Mouse (Mus musculus): ENCODE results near the gene Clstn2.

Clstn2 gene

GRCm38 (mm10) chr9:98032573-98033272 lies at the start of gene Clstn2:
Clstn2 (minus strand) TSS chr9:98033181.
- DNase-seq (ENCODE audit: low spot score in 2 of 2): peak; percentile 43 to 65

DNA sequence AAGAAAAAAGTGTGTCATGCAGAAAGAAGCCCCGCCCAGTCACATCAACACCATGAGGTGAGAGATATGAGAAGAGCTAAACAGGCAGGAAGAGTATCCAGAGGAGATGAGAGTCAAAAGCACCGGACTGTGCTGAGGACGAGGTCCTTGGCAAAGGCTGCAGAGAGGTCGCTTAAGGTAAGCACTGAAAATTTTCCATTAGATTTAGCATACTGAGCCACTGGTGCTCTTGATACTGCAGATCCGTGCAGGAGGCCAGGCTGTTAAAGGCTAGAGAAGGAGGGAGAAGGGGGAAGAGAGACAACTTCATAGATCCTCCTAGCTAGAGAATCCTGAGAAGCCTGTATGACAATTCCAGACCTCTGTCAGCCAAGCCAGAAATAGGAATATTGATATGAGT lies 34.8 kb upstream of the Clstn2 start:
- DNase-seq (ENCODE audit: low spot score in 2 of 2): no peak

DNA sequence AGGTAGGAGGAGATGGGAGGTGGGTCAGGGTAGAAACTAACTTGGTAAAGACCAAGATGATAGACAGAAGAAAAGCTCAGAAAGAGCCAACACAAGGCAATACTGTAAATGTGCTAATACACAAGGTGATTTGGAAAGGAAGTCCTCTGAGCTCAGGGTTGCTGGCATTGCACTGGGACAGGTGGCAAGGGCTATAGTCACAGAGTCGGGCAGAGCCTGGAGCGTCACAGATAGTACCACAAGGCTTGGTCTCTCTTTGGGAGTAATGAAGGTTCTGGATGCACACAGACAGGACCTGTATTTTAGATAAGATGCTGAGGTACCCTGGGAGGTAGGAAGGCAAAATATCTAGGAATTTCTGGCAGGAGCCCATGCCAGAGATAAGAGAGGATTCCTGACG lies 28.7 kb upstream of the Clstn2 start:
- no peak for DNase-seq (ENCODE audit: low spot score in 2 of 2)

- DNase-seq (ENCODE audit: low spot score in 2 of 2): no peak
Observed at GRCm38 (mm10) chr9:98057291-98057690, 24.3 kb upstream of the Clstn2 start.

DNA sequence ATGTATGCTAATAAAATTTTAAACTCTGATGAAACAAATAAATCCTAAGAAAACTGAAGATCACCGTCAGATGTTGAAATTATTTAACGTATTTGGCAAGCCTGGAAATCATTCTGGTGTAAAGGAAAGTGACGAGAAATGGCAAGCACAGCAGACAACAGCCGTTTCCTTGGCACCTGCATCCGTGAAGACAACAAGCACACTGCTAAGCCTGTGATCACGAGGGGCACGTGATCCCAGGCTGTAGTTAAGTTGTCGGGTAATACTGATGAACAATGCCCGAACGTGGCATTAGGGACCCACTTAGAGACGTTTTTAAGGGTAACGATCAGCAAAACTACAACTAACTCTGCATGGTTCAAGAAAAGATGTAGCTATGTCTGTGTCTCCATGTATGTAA lies 18.4 kb upstream of the Clstn2 start:
- DNase-seq (ENCODE audit: low spot score in 2 of 2): no peak

DNA sequence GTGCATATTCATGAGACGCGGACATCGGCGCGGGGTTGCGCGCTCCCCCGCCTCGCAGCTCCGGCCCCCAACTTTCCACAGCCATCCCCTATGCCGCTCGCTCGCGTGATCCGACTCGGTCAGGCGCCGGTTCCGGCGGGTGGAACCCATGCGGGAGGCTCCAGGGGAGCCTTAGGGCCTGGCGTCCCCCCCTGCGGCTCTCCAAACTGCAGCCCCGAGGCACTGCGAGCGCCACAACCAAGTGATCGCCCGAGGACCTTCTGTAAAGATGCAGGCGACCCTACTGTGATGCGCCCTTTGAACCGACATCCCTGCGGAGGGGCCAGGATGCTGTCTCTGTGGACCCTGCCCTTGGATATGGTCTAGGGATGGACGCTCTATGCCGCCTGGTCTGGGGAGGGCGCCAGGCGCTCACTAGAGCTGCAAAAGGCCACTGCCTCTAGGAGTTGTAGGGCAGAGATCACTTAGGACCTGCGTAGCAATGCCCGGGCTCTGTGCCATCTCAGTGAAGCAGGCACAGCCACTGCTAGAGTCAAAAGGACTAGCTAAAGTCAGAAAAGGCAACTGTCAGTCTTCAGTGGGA lies 383 bp upstream of the Clstn2 start:
- DNase-seq (ENCODE audit: low spot score in 2 of 2): no peak

GRCm38 (mm10) chr9:98031898-98032572 lies 946 bp downstream of the Clstn2 start:
- no peak for DNase-seq (ENCODE audit: low spot score in 2 of 2)

DNA sequence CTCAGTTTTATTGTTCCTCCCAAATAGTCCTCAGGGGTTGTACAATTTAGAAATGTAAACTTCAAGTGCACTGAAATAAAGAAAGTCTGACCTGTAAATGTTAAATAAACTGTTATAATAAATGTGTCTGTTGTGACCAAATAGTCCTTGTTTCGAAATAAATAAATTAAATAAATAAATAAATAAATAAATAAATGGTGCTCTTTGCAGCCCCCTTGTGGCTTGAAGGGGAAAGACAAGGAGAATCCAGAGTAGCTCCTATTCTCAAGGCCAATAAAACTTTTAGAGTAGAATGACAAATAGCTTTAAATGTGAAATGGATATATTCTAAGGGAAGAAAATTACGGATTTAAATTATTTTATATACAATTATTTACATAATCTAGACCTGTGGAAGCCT lies 2.3 kb downstream of the Clstn2 start:
- DNase-seq (ENCODE audit: low spot score in 2 of 2): no peak

DNA sequence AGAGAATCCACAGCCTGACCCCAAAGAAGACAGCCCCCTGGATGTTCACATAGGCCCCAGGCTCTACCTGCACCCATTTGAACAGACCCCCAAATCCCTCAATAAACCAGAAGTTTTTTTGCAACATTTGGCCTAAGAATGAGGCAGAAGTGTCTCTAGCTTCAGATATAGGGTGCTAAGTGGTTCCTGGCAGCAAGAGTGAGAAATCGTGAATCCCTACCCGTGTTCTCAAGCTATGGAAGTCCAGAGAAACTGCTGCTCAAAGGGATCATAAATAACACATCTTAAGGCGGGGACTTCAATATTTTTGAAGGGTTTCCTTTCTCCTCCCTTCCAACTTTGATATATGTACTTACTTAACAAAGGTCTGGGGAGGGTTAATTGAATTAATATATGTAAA lies 7.4 kb downstream of the Clstn2 start:
- no peak for DNase-seq (ENCODE audit: low spot score in 2 of 2)

- DNase-seq (ENCODE audit: low spot score in 2 of 2): no peak
Observed at GRCm38 (mm10) chr9:98023069-98023468, 9.9 kb downstream of the Clstn2 start.

GRCm38 (mm10) chr9:98019876-98020275 lies 13.1 kb downstream of the Clstn2 start:
- DNase-seq (ENCODE audit: low spot score in 2 of 2): no peak

- DNase-seq (ENCODE audit: low spot score in 2 of 2): peak in 1 of 2 experiments; percentile 23
Observed at GRCm38 (mm10) chr9:98018687-98019086, 14.3 kb downstream of the Clstn2 start.

DNA sequence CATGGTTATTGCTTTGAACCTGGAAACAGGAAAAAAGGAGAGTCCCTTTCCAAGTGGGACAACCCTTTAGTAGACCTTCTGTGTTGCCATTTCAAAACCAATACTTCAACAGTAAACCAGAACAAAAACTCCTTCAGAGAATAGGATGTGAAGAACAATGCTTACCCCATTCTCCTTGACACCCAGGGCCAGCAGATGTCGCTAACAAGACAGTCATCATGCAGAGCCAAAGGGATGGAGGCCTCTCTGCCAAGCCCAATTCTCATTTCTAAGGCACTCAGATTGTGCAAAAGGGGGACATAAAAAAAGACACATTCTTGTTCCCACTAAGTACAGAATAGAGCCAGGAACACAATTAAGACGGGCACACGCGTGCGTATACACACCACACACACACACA lies 16.4 kb downstream of the Clstn2 start:
- no peak for DNase-seq (ENCODE audit: low spot score in 2 of 2)

DNA sequence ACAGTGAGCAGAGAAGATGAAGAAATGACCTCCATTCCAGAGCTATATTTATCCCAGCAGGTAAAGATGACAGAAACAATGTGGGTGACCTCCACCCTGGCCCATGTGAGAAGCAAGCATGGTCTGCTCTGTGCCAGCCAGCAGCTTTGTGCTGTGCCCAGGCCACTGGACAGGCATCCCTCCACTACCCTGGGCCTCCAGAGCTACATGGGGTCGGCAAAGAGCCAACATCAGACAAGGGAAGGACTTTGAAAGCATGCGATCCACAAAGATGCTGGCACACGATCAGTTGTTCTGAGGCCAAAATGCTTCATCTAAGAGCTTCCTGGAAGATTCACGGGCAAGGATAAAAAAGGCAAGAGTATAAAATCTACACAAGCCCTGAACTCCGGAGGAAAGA lies 36.6 kb downstream of the Clstn2 start:
- no peak for DNase-seq (ENCODE audit: low spot score in 2 of 2)

DNA sequence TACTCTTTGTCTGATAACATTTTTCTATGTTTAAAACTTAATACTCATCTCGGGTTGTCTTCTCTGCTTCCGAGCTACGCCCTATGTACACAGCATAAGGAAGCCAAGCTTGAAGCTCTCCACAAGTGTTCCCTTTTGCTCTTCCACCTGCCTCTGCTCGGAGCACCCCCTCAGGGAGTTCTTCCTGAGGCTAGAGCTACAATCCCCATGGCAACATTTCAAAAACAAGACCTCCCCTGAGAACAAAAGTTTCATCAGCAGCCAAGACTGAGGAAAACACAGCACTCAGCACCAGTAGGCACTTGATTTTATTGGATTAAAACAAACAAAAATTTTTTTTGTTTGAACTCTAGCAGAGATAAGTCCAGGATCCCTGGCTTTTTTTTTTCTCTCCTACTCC lies 37.3 kb downstream of the Clstn2 start:
- DNase-seq (ENCODE audit: low spot score in 2 of 2): no peak

DNA sequence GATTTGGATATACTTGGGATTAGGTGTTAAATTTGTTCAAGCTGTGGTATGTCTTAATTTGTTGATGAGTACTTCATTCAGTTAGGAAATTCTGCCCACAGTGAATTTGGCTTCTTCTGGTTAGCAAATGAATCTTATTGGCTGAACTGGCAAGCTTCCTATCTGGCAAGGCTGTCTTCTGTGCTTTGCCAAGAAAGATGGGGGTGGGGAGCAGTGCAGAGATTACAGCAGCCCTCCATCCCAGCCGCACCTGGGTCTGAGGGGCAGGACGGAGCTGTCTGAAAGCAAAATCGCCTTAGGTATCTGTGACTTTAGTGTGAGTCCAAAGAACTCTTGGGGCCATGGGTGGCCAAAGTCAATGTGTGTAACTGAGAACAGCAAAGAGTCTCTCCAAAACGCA lies 40.9 kb downstream of the Clstn2 start:
- no peak for DNase-seq (ENCODE audit: low spot score in 2 of 2)

DNA sequence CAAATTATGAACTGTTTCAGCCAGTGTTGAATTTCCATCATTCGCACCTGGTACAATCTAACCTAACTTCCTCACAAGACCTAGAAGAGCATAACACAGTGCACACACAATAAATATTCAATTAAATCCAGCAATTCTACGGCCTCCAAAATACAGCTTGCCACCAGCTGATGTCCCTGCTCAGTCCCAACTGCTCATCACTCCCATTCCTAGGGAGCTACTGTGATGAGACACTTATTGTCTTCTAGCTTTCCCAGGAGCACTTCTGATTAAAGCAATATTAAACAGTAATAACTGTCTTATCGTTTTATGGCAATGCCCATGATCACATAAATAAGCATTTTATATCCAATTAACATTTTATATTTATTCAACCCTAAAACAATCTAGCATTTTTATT lies 55.6 kb downstream of the Clstn2 start:
- DNase-seq (ENCODE audit: low spot score in 2 of 2): no peak

DNA sequence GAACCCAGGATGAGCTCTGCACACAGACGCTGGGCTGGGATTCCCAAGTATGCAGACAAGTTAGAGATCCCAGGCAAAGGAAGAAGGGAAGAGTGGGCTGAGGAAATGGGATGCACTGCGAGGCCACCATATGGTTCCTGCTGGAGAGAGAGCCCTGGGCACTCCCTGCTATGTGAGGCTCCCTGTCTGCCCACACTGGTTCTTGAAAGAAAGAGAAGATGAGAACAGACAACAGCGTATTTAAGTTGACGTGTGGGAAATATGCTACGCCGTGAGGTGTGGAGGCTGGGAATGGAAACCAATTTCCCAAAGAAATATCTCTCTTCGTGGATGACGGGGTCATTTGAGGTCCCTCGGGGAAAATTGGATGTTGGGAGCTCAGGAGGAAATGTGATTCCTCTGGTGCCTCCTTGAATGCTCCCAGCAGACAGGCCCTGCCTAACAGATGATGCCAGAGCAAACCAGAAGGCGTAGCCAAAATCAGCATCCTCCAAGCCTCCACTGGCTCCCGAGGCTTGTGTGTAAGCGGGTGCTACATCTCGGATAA lies 58.1 kb downstream of the Clstn2 start:
- peak; percentile 32 to 46 for DNase-seq (ENCODE audit: low spot score in 2 of 2)

DNA sequence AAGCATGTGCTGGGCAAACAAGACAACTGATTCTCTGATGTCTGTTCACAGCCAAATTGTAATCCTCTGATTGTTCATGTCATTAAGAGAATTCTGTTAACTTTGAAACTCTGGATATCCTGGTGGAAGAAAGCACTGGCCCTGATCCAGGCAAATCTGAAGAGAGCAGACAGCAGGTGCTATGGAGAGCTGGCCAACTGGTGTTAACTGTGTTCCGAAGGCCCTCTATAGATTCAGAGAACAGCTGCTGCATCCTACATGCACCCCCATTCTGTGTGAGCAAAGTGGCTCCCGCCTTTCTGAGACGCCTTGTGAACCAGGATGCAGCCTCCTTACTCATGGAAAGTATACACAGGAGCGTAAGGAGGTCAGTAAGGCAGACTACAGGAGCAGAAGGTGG lies 66.3 kb downstream of the Clstn2 start:
- DNase-seq (ENCODE audit: low spot score in 2 of 2): peak in 1 of 2 experiments; percentile 13

- no peak for DNase-seq (ENCODE audit: low spot score in 2 of 2)
Observed at GRCm38 (mm10) chr9:97957508-97957907, 75.5 kb downstream of the Clstn2 start.

- no peak for DNase-seq (ENCODE audit: low spot score in 2 of 2)
Observed at GRCm38 (mm10) chr9:97956407-97957106, 76.4 kb downstream of the Clstn2 start.

DNA sequence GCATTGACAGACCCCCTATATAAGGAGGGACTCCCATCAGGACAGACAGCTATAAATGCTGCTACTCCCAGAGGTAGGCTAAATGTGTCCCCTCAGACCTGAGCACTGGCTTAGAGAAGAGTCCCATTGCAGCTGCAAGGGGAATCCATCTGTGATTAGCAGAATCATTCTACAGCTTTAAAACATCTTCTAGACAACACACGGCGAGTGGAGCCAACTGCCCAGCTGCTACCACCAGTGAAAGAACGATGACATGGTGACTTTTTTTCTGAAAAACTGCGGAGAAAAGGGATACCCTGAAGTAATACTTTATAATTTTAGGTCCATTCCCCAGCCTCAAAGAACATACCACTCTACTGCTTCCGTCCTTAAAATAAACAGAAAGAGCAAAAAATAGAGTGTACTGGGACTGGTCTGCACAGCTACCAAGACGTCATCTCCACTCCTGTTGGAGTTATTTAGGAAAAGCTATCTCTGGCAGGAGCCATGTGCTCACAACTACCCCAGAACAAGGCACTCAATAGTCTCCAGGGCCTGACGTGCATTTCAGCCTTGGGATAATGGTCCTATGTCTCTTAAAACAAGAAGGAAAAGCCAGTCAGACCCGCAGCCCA lies 79.1 kb downstream of the Clstn2 start:
- DNase-seq (ENCODE audit: low spot score in 2 of 2): no peak

All from frontal cortex, postnatal 14 days (tissue).